Mouse (Mus musculus) forebrain, embryonic 16.5 days (tissue): Measurements from ENCODE around the gene Bptf. TPM values are rescaled to one million over a fixed set of nuclear protein-coding genes. Genes with fewer than 3 reads are reported as not detected.

Experiments
- ATAC-seq: fragments of 200-750 bp; cut with Nextera tagmentation; 2 replicates; pipeline ENCODE4 v1.8.0; 2017; ENCODE audit warnings: mild to moderate bottlenecking, moderate library complexity
- H3K27ac ChIP-seq: fragments of 300-500 bp; sonication (generic); 2 replicates; pipeline ENCODE4 v1.5.1; 2014; ENCODE audit warnings: low read length, control low read depth
- H3K27me3 ChIP-seq: fragments of 300-500 bp; sonication (generic); replicated peaks from 2 replicates; pipeline ENCODE4 v1.6.1; 2014; ENCODE audit warnings: low read length; ENCODE audit not compliant: control insufficient read depth, insufficient read depth
- H3K36me3 ChIP-seq: fragments of 300-500 bp; sonication (generic); 2 replicates; pipeline ENCODE4 v1.6.1; 2014; ENCODE audit not compliant: control insufficient read depth, insufficient read depth
- H3K4me1 ChIP-seq: fragments of 300-500 bp; sonication (generic); replicated peaks from 2 replicates; pipeline ENCODE4 v1.6.1; 2014; ENCODE audit warnings: low read length; ENCODE audit not compliant: control insufficient read depth, insufficient read depth
- H3K4me2 ChIP-seq: fragments of 300-500 bp; sonication (generic); 2 replicates; pipeline ENCODE4 v1.6.1; 2014; ENCODE audit warnings: mild to moderate bottlenecking, low read length, control low read depth
- H3K4me3 ChIP-seq: fragments of 300-500 bp; sonication (generic); replicated peaks from 2 replicates; pipeline ENCODE4 v1.5.1; 2014; ENCODE audit warnings: mild to moderate bottlenecking, low read length, control low read depth
- H3K9ac ChIP-seq: fragments of 300-500 bp; sonication (generic); replicated peaks from 2 replicates; pipeline ENCODE4 v1.6.1; 2014; ENCODE audit warnings: low read depth, low read length, control low read depth
- H3K9me3 ChIP-seq: fragments of 300-500 bp; sonication (generic); 2 replicates; pipeline ENCODE4 v1.6.1; 2016; ENCODE audit warnings: low read length; ENCODE audit not compliant: control insufficient read depth
- WGBS: fragments of 180-500 bp; shearing (Covaris S2); extraction: QIAGEN DNeasy Blood & Tissue Kit; methylation state at CpG from one replicate; pipeline ENCODE4 v1.1.7; 2014; 5-methylcytosine and 5-hydroxymethylcytosine counted together
- polyA plus RNA-seq: library from polyadenylated mRNA; unstranded; fragments of >200 nt; fragmentation: Nextera tagmentation; extraction: Ambion mirVana; gene quantifications from 2 replicates; pipeline ENCODE4 v1.2.1, GENCODE M21; 2015

The Bptf gene
- polyA plus RNA-seq, 1 experiment from 2014 or later = 38.8 TPM

DNA sequence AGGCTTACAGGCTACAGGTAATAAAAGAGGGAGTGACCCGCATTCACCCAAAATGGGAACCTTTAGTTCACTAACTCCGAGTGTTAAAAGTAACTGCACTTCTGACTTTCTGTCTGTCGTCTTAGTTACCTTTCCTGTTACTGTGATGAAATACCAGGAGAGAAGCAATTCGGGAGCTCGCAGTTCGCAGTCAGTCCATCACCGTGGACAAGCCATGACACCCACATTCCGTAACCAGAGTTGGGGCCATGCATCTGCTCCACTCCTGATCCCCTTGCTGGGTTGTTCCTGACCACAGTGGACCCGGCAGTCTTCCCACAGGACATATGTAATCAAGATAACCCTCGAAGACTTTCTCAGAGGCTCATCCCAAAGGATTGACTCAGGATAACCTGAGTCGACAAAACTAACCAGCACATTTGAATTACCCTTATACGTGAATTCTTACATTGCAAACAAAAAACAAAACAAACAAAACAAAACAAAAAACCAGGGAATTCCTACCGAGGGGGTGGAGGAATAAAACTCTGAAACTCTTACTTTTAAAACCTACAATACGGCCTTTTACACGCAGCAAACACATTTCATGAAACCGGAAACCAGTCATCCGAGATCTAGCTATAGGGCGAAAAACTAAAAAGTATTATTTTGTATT lies 120.1 kb downstream of the Bptf start:
- H3K9me3 ChIP-seq = no peaks in the 10 kb centered on the region
- ATAC-seq = no peak
- H3K9ac ChIP-seq = peak overlapping the region; percentile 59
- H3K36me3 ChIP-seq = no peaks in the 10 kb centered on the region
- no peaks in the 10 kb centered on the region for H3K27me3 ChIP-seq
- H3K27ac ChIP-seq = peak overlapping the region; percentile 87
- H3K4me2 ChIP-seq = peak overlapping the region; percentile 56
- H3K4me1 ChIP-seq = peaks cover 6% of the 10 kb centered on the region
- H3K4me3 ChIP-seq = peak overlapping the region; percentile 54
- WGBS = 42% methylated on average over 18 of the region's 18 CpGs

DNA sequence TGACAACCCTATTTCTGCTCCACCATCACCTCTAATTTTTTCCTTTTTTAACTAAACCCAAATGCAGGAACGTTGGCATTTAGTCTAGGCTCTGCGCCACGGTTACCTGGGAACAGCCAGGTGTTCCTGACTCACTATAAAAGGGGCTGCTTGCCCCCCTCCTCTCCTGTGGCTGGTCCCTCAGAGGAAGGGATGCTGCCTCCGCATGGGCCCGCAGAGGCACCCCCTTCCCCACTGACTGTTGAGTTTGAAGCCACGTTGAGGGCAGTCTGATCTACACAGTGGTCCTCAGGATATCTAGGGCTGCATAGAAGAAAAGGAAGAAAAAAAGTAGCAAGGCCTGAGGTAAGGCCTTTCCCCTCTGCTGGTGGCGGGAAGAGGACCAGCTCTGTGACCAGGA lies 120.8 kb downstream of the Bptf start:
- no peak for ATAC-seq
- 79% methylated on average over 7 of the region's 7 CpGs for WGBS

DNA sequence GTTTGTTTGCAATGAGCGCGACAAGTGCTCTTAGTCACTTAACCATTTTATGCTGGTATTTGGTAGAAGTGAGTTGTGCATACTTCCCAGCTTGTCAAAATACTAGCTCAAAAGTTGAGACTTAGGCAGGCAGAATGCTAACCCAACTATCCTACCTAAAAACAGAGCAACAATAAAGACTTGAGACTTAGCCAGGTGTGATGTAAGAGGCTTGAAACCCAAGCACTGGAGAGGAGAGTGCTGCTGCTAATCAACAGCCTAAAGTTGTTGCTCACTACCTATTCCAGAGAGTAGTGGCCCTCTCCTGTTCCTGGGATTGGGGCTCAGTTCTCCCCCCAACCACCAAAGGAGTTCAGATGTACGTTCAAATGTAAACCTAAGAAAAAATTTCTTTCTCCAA lies 121.5 kb downstream of the Bptf start:
- no peak for ATAC-seq
- Histone ChIP-seq H3K36me3 (no peaks in the 10 kb centered on the region), H3K4me3 (no peak overlapping the region), H3K9ac (no peak overlapping the region), H3K27me3 (no peaks in the 10 kb centered on the region), H3K4me2 (no peak overlapping the region), H3K4me1 (peaks cover 6% of the 10 kb centered on the region), H3K9me3 (no peaks in the 10 kb centered on the region), H3K27ac (no peak overlapping the region)
- 98% methylated on average over 3 of the region's 3 CpGs for WGBS

More for the DNA sequence above, 120.8 kb downstream of the Bptf start:
- Histone ChIP-seq H3K9me3 (no peaks in the 10 kb centered on the region), H3K4me2 (no peak overlapping the region), H3K27ac (no peak overlapping the region), H3K36me3 (no peaks in the 10 kb centered on the region), H3K27me3 (no peaks in the 10 kb centered on the region), H3K4me3 (no peak overlapping the region), H3K4me1 (peaks cover 6% of the 10 kb centered on the region), H3K9ac (no peak overlapping the region)

DNA sequence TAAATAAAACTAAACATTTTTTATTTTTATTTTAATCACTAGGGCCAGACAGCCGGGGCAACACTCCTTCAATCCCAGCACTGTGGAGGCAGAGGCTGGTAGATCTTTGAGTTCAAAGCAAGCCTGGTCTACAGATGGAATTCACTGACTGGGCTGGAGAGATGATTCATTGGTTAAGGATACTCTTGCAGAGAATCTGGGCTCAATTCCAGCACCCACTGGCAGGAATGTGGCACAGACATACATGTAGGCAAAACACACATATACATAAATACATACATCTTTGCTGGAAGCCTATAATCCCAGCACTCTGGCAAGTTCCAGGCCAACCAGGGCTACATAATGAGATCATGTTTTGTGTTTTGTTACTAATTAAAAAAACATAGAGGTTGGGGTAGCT lies 126.4 kb downstream of the Bptf start:
- no peak overlapping the region for H3K4me2 ChIP-seq
- WGBS = 95% methylated on average over 1 of the region's 1 CpGs
- H3K9ac ChIP-seq = no peak overlapping the region
- H3K27ac ChIP-seq = no peak overlapping the region
- H3K27me3 ChIP-seq = no peaks in the 10 kb centered on the region
- H3K36me3 ChIP-seq = no peaks in the 10 kb centered on the region
- ATAC-seq = no peak; the same call in 1 of the 2 replicates
- no peaks in the 10 kb centered on the region for H3K4me1 ChIP-seq
- no peak overlapping the region for H3K4me3 ChIP-seq
- H3K9me3 ChIP-seq = no peaks in the 10 kb centered on the region

DNA sequence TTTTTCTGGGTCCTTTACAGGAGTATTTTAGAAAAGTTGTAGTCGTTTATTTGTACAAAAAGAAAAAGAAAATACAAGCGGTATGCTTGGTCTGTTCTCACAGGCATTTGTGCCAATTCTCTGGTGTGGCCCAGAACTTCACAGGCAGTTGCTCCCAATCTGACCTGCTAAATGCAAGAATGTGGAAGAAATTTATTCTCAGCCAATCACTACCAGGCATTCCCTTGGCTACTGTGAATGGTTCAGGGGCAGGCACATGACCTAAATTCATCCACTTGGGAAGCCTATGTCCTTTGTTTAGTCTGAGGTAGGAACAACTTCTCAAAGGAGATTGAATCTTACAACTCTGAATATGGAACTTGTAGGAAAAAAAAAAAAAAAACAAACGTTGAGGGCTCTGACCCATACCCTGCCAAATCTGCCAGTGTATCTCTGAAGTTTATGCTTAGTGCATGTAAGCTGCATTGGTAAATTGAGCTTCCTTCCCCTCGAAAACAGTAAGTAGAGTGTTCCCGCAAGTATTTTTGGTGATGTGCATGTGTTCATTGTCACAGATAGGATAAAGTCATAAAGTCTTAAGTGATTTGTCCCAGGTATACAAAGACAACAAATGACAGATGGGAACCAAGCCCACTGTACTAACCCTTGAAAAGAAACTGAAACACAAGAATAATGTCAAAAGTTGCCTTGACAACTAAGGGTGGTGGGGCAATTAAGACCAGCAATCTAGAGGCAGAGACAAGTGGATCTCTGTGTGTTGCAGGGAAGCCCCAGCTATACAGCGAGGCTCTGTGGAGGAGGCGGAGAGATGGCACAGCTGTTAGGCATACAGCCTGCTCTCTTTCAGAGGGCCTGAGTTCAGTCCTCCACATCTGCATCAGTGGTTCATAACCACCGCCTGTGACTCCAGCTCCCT lies 129.9 kb downstream of the Bptf start:
- Histone ChIP-seq H3K27me3 (no peaks in the 10 kb centered on the region), H3K9me3 (no peaks in the 10 kb centered on the region), H3K36me3 (no peaks in the 10 kb centered on the region), H3K27ac (no peak overlapping the region), H3K4me3 (no peak overlapping the region), H3K4me1 (peaks cover 10% of the 10 kb centered on the region), H3K4me2 (no peak overlapping the region), H3K9ac (no peak overlapping the region)
- no peak; the same call in 1 of the 2 replicates for ATAC-seq
- 28% methylated on average over 7 of the region's 8 CpGs for WGBS

DNA sequence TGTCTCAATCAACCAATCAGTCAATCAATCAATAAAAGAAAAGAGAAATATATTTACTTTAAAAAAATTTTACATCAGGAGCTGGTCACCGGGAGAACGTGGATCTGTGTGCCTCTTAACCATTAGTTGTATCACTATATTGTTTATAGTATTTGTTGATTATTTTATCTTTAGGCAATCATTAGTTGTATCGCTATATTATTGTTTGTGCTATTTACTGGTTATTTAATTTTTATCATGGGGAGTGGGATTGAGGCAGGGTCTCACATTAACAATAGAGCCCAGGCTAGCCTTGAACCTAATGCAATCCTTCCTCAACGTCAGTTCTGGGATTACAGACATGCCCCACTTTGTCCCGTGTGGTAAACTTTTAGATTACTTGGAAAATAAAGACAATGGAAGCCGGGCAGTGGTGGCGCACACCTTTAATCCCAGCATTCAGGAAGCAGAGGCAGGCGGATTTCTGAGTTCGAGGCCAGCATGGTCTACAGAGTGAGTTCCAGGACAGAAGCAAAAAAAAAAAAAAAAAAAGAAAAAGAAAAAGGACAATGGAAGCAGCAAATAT lies 131.9 kb downstream of the Bptf start:
- Histone ChIP-seq H3K27ac (peak overlapping the region; percentile 77), H3K4me2 (peak overlapping the region; percentile 49), H3K9me3 (no peaks in the 10 kb centered on the region), H3K27me3 (no peaks in the 10 kb centered on the region), H3K9ac (peak overlapping the region; percentile 49), H3K4me3 (peak overlapping the region; percentile 36), H3K4me1 (peaks cover 11% of the 10 kb centered on the region), H3K36me3 (peaks cover 11% of the 10 kb centered on the region)
- 86% methylated on average over 9 of the region's 9 CpGs for WGBS
- ATAC-seq = no peak

DNA sequence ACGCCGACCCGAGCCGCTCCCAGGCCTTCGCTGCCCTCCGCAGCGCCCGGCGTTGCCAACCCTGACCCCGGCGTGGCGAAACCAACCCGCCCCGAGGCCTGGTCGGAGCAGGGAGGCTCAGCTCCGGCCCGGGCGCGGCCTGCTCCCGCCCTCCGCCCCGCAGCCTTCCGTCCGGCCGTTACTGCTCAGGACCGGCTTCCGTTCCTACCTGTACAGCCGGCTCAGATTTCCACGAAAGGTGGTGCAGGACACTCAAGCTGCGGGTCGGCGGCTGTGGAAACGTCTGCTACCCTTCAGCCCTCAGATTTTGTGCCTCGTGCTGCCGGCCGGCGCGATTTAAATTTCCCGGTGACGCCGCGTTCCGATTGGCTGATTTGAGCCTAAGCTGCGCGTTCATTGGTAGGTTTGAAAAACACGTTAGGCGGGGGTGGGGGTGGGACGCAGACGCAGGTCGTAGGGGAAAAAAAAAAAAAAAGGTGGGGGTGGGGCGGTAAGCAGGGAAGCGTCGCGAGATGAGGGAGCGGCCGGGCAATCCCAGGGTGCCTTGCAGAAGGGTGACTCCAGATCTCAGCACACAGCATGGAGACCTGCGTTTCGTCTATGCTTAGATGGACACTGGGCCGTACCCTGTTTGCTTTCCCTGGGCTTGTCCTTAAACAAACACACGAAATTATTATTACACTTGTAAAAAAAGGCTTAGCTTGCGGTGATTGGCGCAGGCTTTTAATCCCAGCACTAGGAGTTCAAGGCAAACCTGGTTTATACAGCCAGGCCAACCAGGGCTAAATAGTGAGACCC lies 132.6 kb downstream of the Bptf start, which contains the start of gene Kpna2:
Kpna2 (minus strand) TSS at position 391 of the 798 bp plus-strand sequence.
- H3K4me2 ChIP-seq = peak within 1 kb of the TSS; percentile 80
- H3K4me3 ChIP-seq = peak within 1 kb of the TSS; percentile 96
- H3K27me3 ChIP-seq = no peaks in the 10 kb centered on the region
- peak; percentile 96 for ATAC-seq
- H3K36me3 ChIP-seq = peaks cover 17% of the 10 kb centered on the region
- H3K27ac ChIP-seq = peak within 1 kb of the TSS; percentile 80
- under 1% methylated on average over 51 of the region's 62 CpGs for WGBS
- H3K4me1 ChIP-seq = peaks cover 11% of the 10 kb centered on the region
- no peaks in the 10 kb centered on the region for H3K9me3 ChIP-seq
- peak within 1 kb of the TSS; percentile 78 for H3K9ac ChIP-seq

DNA sequence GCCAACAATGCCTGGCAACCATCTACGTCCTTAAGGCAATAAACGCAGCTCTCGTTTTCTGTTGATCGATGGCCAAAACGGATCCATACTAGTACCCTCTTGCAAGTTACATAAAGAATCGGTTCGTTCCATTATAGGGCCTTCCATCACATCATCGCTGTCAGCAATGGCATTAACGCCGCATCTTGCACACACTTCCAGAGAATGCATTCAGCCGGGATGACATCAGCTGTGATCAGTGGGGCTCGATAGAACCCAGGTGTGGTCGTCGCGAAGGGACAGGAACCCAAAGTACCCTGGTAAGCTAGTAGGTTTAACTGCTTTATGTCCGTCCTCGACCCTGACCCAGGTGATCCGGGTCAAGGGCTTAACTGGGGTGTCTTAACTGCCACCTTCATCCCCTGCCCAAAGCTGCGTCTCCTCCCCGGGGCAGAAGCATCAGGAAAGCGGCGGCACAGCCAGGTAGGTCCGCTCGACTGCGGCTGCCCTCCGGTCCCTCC lies 133.2 kb downstream of the Bptf start:
- WGBS = under 1% methylated on average over 26 of the region's 26 CpGs
- peak overlapping the region; percentile 80 for H3K4me2 ChIP-seq
- peaks cover 20% of the 10 kb centered on the region for H3K36me3 ChIP-seq
- peak overlapping the region; percentile 78 for H3K9ac ChIP-seq
- H3K4me1 ChIP-seq = peaks cover 11% of the 10 kb centered on the region
- peak overlapping the region; percentile 80 for H3K27ac ChIP-seq
- no peaks in the 10 kb centered on the region for H3K27me3 ChIP-seq
- H3K9me3 ChIP-seq = no peaks in the 10 kb centered on the region
- peak overlapping the region; percentile 96 for H3K4me3 ChIP-seq
- ATAC-seq = peak; percentile 13
